Mouse (Mus musculus): ENCODE measurements around the gene Nle1.
"Not testable (repeated sequence)": the region's sequence is repeated elsewhere in the genome, so short reads cannot be mapped to it uniquely, and the experiment has no call there.

Gene Nle1

GRCm38 (mm10) chr11:82907651-82908607 lies at the start of gene Nle1:
Nle1 (minus strand) TSS chr11:82908411.
- peak; percentile 92 for DNase-seq

GRCm38 (mm10) chr11:82956925-82957324 lies 48.7 kb upstream of the Nle1 start:
- no peak for DNase-seq

GRCm38 (mm10) chr11:82954631-82955030 lies 46.4 kb upstream of the Nle1 start:
- DNase-seq: no peak

- DNase-seq: no peak
Observed at GRCm38 (mm10) chr11:82952612-82953542, 44.7 kb upstream of the Nle1 start.

- no peak for DNase-seq
Observed at GRCm38 (mm10) chr11:82951865-82952611, 43.8 kb upstream of the Nle1 start.

GRCm38 (mm10) chr11:82950736-82951481 lies 42.7 kb upstream of the Nle1 start, which contains the start of gene Slfn5:
Slfn5 (plus strand) TSS chr11:82951349.
- no peak for DNase-seq

- no peak for DNase-seq
Observed at GRCm38 (mm10) chr11:82949036-82949435, 40.8 kb upstream of the Nle1 start.

- no peak for DNase-seq
Observed at GRCm38 (mm10) chr11:82947457-82947856, 39.2 kb upstream of the Nle1 start.

GRCm38 (mm10) chr11:82945636-82946035 lies 37.4 kb upstream of the Nle1 start:
- DNase-seq: no peak

- no peak for DNase-seq
Observed at GRCm38 (mm10) chr11:82943336-82943735, 35.1 kb upstream of the Nle1 start.

GRCm38 (mm10) chr11:82933186-82933585 lies 25.0 kb upstream of the Nle1 start:
- DNase-seq: no peak

- DNase-seq: not testable (repeated sequence)
Observed at GRCm38 (mm10) chr11:82931671-82932450, 23.6 kb upstream of the Nle1 start.

GRCm38 (mm10) chr11:82931161-82931560 lies 22.9 kb upstream of the Nle1 start:
- DNase-seq: not testable (repeated sequence)

- DNase-seq: not testable (repeated sequence)
Observed at GRCm38 (mm10) chr11:82930391-82930955, 22.3 kb upstream of the Nle1 start.

- no peak for DNase-seq
Observed at GRCm38 (mm10) chr11:82929633-82929950, 21.4 kb upstream of the Nle1 start.

- no peak for DNase-seq
Observed at GRCm38 (mm10) chr11:82928897-82929632, 20.9 kb upstream of the Nle1 start.

- not testable (repeated sequence) for DNase-seq
Observed at GRCm38 (mm10) chr11:82923910-82924309, 15.7 kb upstream of the Nle1 start.

GRCm38 (mm10) chr11:82921691-82922090 lies 13.5 kb upstream of the Nle1 start:
- no peak for DNase-seq

- DNase-seq: no peak
Observed at GRCm38 (mm10) chr11:82920768-82921167, 12.6 kb upstream of the Nle1 start.
